Mouse (Mus musculus): ENCODE results near the gene Kcnma1. TPM values are rescaled to one million over a fixed set of nuclear protein-coding genes. Genes with fewer than 3 reads are reported as not detected.

The Kcnma1 gene
- total RNA-seq, 1 experiment: 0.49 TPM

DNA sequence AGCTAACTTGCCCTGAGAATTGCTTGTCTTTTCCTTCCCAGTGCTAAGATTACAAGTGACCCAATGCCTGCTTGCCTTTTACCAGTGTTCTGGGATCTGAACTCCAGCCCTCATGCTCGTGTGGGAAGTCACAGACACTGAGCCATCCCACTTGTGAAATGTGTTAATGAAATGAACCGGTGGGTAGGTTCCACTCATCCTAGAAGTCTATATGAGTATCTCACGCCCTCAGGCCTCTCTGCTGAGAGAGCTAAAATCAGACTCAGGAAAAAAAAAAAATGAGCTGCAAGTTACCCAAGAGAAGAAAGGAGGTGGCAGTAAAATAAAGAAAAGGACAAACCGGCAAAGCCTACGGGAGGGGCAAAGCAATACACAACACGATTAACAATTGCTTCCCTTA lies 295.6 kb downstream of the Kcnma1 start:
- no peaks in the 10 kb centered on the region for H3K4me1 ChIP-seq (ENCODE audit: control insufficient read depth in 2 of 2, insufficient read depth in 2 of 2, low read length in 2 of 2, poor library complexity in 1 of 2)
- DNase-seq (ENCODE audit: low read depth, low spot score): no peak
- H3K4me3 ChIP-seq (ENCODE audit: insufficient read depth in 1 of 2, low read depth in 1 of 2, low read length in 2 of 2, poor library complexity in 1 of 2, severe bottlenecking in 1 of 2): no peak overlapping the region
- H3K36me3 ChIP-seq (ENCODE audit: control insufficient read depth, insufficient read depth, low read length, poor library complexity, severe bottlenecking): no peaks in the 10 kb centered on the region
- no peak overlapping the region for H3K9ac ChIP-seq (ENCODE audit: insufficient read depth, low read depth, low read length, poor library complexity, severe bottlenecking)
- in situ Hi-C loops (cut with MboI; ENCODE audit: low sequenced_read_pairs in 2 of 2, unreplicated experiment in 2 of 2): no loop called here
- no peak overlapping the region for H3K27ac ChIP-seq (ENCODE audit: insufficient read depth, low read depth, low read length, poor library complexity, severe bottlenecking)
- TF ChIP-seq ZNF384 (IDR thresholded peaks at IDR 0.05; ENCODE audit: low read depth, low read length) (no peak), ZC3H11A (IDR thresholded peaks at IDR 0.05; ENCODE audit: borderline replicate concordance, low read depth, low read length) (no peak), CHD2 (IDR thresholded peaks at IDR 0.05; ENCODE audit: low read depth, low read length) (no peak), HCFC1 (IDR thresholded peaks at IDR 0.05; ENCODE audit: borderline replicate concordance, insufficient read depth, low read length) (no peak), MAFK (IDR thresholded peaks at IDR 0.05; ENCODE audit: insufficient read depth, low read depth, low read length) (no peak)
- H3K9me3 ChIP-seq (ENCODE audit: control insufficient read depth, insufficient read depth, low read depth, low read length): no peaks in the 10 kb centered on the region

DNA sequence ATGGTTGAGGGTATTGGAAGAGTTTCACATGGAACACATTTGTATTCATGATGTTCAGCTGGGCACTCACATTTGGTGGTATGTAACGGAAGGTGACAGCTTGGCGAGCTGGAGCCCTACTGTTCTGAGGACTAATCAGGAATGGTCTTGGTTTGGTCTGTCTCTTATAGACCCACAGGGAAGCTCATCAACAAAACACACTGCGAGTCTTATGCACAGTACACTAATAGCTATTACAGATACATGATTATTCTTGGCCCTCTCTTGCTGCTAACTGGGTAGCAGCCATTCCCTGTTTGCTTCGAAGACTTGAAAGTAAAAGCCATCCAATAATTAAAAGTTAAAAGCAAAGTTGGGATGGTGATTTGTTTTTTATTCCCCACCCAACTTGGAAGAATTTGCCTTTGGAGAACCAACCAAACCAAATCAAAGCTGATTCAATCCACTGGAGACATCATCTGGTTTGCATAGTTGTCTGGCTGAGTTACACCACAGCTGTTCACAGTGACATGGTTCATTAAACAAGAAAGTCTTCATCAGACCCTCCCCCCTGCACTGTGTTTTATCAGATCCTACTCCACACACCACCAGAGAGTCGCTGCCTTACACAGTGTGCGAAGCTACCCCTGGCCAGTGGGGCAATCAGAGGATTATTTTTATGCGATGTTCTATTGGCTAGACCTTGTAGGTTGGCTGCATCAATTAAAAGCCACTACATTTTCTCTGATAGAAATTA lies 299.7 kb downstream of the Kcnma1 start:
- H3K9ac ChIP-seq (ENCODE audit: insufficient read depth, low read depth, low read length, poor library complexity, severe bottlenecking): no peak overlapping the region
- H3K4me1 ChIP-seq (ENCODE audit: control insufficient read depth in 2 of 2, insufficient read depth in 2 of 2, low read length in 2 of 2, poor library complexity in 1 of 2): no peaks in the 10 kb centered on the region
- TF ChIP-seq CHD2 (IDR thresholded peaks at IDR 0.05; ENCODE audit: low read depth, low read length) (no peak), ZC3H11A (IDR thresholded peaks at IDR 0.05; ENCODE audit: borderline replicate concordance, low read depth, low read length) (no peak), ZNF384 (IDR thresholded peaks at IDR 0.05; ENCODE audit: low read depth, low read length) (no peak), HCFC1 (IDR thresholded peaks at IDR 0.05; ENCODE audit: borderline replicate concordance, insufficient read depth, low read length) (no peak), MAFK (IDR thresholded peaks at IDR 0.05; ENCODE audit: insufficient read depth, low read depth, low read length) (no peak)
- DNase-seq (ENCODE audit: low read depth, low spot score): no peak
- no peak overlapping the region for H3K27ac ChIP-seq (ENCODE audit: insufficient read depth, low read depth, low read length, poor library complexity, severe bottlenecking)
- no peak overlapping the region for H3K4me3 ChIP-seq (ENCODE audit: insufficient read depth in 1 of 2, low read depth in 1 of 2, low read length in 2 of 2, poor library complexity in 1 of 2, severe bottlenecking in 1 of 2)
- no peaks in the 10 kb centered on the region for H3K9me3 ChIP-seq (ENCODE audit: control insufficient read depth, insufficient read depth, low read depth, low read length)
- in situ Hi-C loops (cut with MboI; ENCODE audit: low sequenced_read_pairs in 2 of 2, unreplicated experiment in 2 of 2): no loop called here
- H3K36me3 ChIP-seq (ENCODE audit: control insufficient read depth, insufficient read depth, low read length, poor library complexity, severe bottlenecking): no peaks in the 10 kb centered on the region

DNA sequence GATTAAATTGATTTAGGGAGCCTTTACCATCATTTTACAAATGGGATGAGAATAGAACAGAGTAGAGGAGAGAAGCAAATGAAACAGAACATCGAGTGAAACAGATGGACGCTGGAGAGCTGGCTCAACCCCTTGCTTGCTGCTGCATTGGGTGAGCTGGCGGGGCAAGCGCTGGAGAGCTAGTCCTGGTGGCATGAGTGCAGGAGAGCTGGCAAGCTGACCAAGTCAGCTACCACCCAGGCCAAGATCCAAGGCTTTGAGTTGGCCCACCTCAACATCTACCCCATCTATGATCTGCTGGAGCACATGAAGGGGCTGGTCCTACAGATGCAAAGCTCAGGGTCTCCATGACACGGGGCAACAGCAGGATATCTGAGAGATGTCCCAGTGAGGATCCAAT lies 301.4 kb downstream of the Kcnma1 start:
- in situ Hi-C loops (cut with MboI; ENCODE audit: low sequenced_read_pairs in 2 of 2, unreplicated experiment in 2 of 2): no loop called here
- no peaks in the 10 kb centered on the region for H3K9me3 ChIP-seq (ENCODE audit: control insufficient read depth, insufficient read depth, low read depth, low read length)
- H3K36me3 ChIP-seq (ENCODE audit: control insufficient read depth, insufficient read depth, low read length, poor library complexity, severe bottlenecking): no peaks in the 10 kb centered on the region
- H3K27ac ChIP-seq (ENCODE audit: insufficient read depth, low read depth, low read length, poor library complexity, severe bottlenecking): no peak overlapping the region
- H3K4me3 ChIP-seq (ENCODE audit: insufficient read depth in 1 of 2, low read depth in 1 of 2, low read length in 2 of 2, poor library complexity in 1 of 2, severe bottlenecking in 1 of 2): no peak overlapping the region
- H3K9ac ChIP-seq (ENCODE audit: insufficient read depth, low read depth, low read length, poor library complexity, severe bottlenecking): no peak overlapping the region
- H3K4me1 ChIP-seq (ENCODE audit: control insufficient read depth in 2 of 2, insufficient read depth in 2 of 2, low read length in 2 of 2, poor library complexity in 1 of 2): no peaks in the 10 kb centered on the region
- no peak for DNase-seq (ENCODE audit: low read depth, low spot score)
- TF ChIP-seq MAFK (IDR thresholded peaks at IDR 0.05; ENCODE audit: insufficient read depth, low read depth, low read length) (no peak), ZC3H11A (IDR thresholded peaks at IDR 0.05; ENCODE audit: borderline replicate concordance, low read depth, low read length) (no peak), ZNF384 (IDR thresholded peaks at IDR 0.05; ENCODE audit: low read depth, low read length) (no peak), CHD2 (IDR thresholded peaks at IDR 0.05; ENCODE audit: low read depth, low read length) (no peak), HCFC1 (IDR thresholded peaks at IDR 0.05; ENCODE audit: borderline replicate concordance, insufficient read depth, low read length) (no peak)

DNA sequence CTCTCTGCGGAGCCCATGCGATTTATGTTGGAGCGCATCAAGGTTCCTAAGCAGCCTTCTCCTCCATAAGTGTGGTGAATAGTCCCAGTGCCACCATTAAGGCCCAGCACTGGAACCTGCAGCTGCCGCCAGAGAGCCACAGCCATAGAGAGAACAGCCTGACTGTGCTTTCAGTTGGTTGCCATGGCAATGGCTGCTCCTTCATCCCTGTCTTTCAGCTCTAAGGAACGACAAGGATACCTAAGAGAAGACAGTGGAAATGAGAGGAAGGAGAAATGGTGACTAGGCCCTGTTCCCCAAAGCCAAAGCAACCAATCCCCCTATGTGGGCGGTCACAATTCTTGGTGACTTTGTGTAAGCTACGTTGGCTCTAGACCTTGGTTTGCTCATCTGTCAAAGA lies 303.3 kb downstream of the Kcnma1 start:
- no peaks in the 10 kb centered on the region for H3K9me3 ChIP-seq (ENCODE audit: control insufficient read depth, insufficient read depth, low read depth, low read length)
- in situ Hi-C loops (cut with MboI; ENCODE audit: low sequenced_read_pairs in 2 of 2, unreplicated experiment in 2 of 2): no loop called here
- H3K9ac ChIP-seq (ENCODE audit: insufficient read depth, low read depth, low read length, poor library complexity, severe bottlenecking): no peak overlapping the region
- no peak overlapping the region for H3K4me3 ChIP-seq (ENCODE audit: insufficient read depth in 1 of 2, low read depth in 1 of 2, low read length in 2 of 2, poor library complexity in 1 of 2, severe bottlenecking in 1 of 2)
- DNase-seq (ENCODE audit: low read depth, low spot score): no peak
- TF ChIP-seq CHD2 (IDR thresholded peaks at IDR 0.05; ENCODE audit: low read depth, low read length): no peak
- TF ChIP-seq HCFC1 (IDR thresholded peaks at IDR 0.05; ENCODE audit: borderline replicate concordance, insufficient read depth, low read length): no peak
- TF ChIP-seq MAFK (IDR thresholded peaks at IDR 0.05; ENCODE audit: insufficient read depth, low read depth, low read length): no peak
- TF ChIP-seq ZNF384 (IDR thresholded peaks at IDR 0.05; ENCODE audit: low read depth, low read length): no peak
- no peak for TF ChIP-seq ZC3H11A (IDR thresholded peaks at IDR 0.05; ENCODE audit: borderline replicate concordance, low read depth, low read length)
- 0 out of 4 replicates have a peak, but pooled peaks cover 0 to under 1% of the 10 kb centered on the region in 2 experiments for H3K4me1 ChIP-seq (ENCODE audit: control insufficient read depth in 2 of 2, insufficient read depth in 2 of 2, low read length in 2 of 2, poor library complexity in 1 of 2)
- H3K36me3 ChIP-seq (ENCODE audit: control insufficient read depth, insufficient read depth, low read length, poor library complexity, severe bottlenecking): no peaks in the 10 kb centered on the region
- no peak overlapping the region for H3K27ac ChIP-seq (ENCODE audit: insufficient read depth, low read depth, low read length, poor library complexity, severe bottlenecking)

All from ES-E14 (cell line).